Mouse (Mus musculus) liver, embryonic 11.5 days (tissue): ENCODE measurements at regions not wholly inside any gene's neighbourhood (a gene's known extent, or its start where the extent isn't known, plus 50 kb on each side); places are given as distances from the start of the nearest gene placed in this dataset.

ENCODE experiments used
- ATAC-seq: fragments of 200-750 bp; cut with Nextera tagmentation; replicated peaks from 2 replicates; pipeline ENCODE4 v1.8.0; 2017; ENCODE audit warnings: moderate number of reproducible peaks, mild to moderate bottlenecking, moderate TSS enrichment, moderate library complexity; ENCODE audit not compliant: low FRiP score
- DNase-seq: peaks from one replicate; pipeline ENCODE4 v3.0.0-alpha.2; 2017; ENCODE audit warnings: low spot score
- H3K27ac ChIP-seq: fragments of 300-500 bp; sonication (generic); 2 replicates; pipeline ENCODE4 v1.5.1; 2014; ENCODE audit warnings: mild to moderate bottlenecking, low read depth, low read length, control low read depth
- H3K27me3 ChIP-seq: fragments of 300-500 bp; sonication (generic); replicated peaks from 2 replicates; pipeline ENCODE4 v1.6.1; 2014; ENCODE audit warnings: low read length, mixed read lengths; ENCODE audit not compliant: control insufficient read depth, insufficient read depth
- H3K36me3 ChIP-seq: fragments of 300-500 bp; sonication (generic); 2 replicates; pipeline ENCODE4 v1.6.1; 2014; ENCODE audit warnings: mild to moderate bottlenecking, low read length, moderate library complexity, mixed read lengths; ENCODE audit not compliant: control insufficient read depth, insufficient read depth
- H3K4me1 ChIP-seq: fragments of 300-500 bp; sonication (generic); replicated peaks from 2 replicates; pipeline ENCODE4 v1.6.1; 2014; ENCODE audit warnings: low read length, mixed read lengths; ENCODE audit not compliant: control insufficient read depth, insufficient read depth
- H3K4me2 ChIP-seq: fragments of 300-500 bp; sonication (generic); 2 replicates; pipeline ENCODE4 v1.6.1; 2014; ENCODE audit warnings: mild to moderate bottlenecking, control low read depth, moderate library complexity
- H3K4me3 ChIP-seq: fragments of 300-500 bp; sonication (generic); 2 replicates; pipeline ENCODE4 v1.5.1; 2014; ENCODE audit warnings: low read depth, low read length, control low read depth
- H3K9ac ChIP-seq: fragments of 300-500 bp; sonication (generic); 2 replicates; pipeline ENCODE4 v1.6.1; 2014; ENCODE audit warnings: low read depth, low read length, control low read depth
- H3K9me3 ChIP-seq: fragments of 300-500 bp; sonication (generic); 2 replicates; pipeline ENCODE4 v1.6.1; 2016; ENCODE audit warnings: low read length, inconsistent platforms, mixed read lengths; ENCODE audit not compliant: control insufficient read depth
- WGBS: fragments of 180-500 bp; shearing (Covaris S2); extraction: QIAGEN DNeasy Blood & Tissue Kit; methylation state at CpG from one replicate; pipeline ENCODE4 v1.1.7; 2014; 5-methylcytosine and 5-hydroxymethylcytosine counted together

- no peak overlapping the region for H3K4me3 ChIP-seq
- 82% methylated on average over 4 of the region's 4 CpGs for WGBS
- H3K27ac ChIP-seq: no peak overlapping the region
- no peaks in the 10 kb centered on the region for H3K9me3 ChIP-seq
- no peak for DNase-seq
- no peaks in the 10 kb centered on the region for H3K4me1 ChIP-seq
- no peak overlapping the region for H3K9ac ChIP-seq
- H3K4me2 ChIP-seq: no peak overlapping the region
- no peaks in the 10 kb centered on the region for H3K27me3 ChIP-seq
- no peak for ATAC-seq
- no peaks in the 10 kb centered on the region for H3K36me3 ChIP-seq
Observed at GRCm38 (mm10) chr6:141197501-141197900, 51.6 kb upstream of the Pde3a start.
